Mouse (Mus musculus) liver, embryonic 14.5 days (tissue): ENCODE results near the gene Chst11.

Experiments
- CTCF ChIP-seq: IDR thresholded peaks from 2 replicates; pipeline ENCODE4 v1.5.1; 2016; ENCODE audit warnings: antibody characterized with exemption, low read depth, control low read depth
- EP300 ChIP-seq: IDR thresholded peaks from 2 replicates; pipeline ENCODE4 v1.6.1; 2016; ENCODE audit warnings: antibody characterized with exemption, low read depth

GRCm38 (mm10) chr10:83108946-83109345, 123.6 kb downstream of the Chst11 start:
- TF ChIP-seq CTCF (no peak), EP300 (no peak)
